Mouse (Mus musculus): Measurements from ENCODE around the gene Vrk1. TPM values are rescaled to one million over a fixed set of nuclear protein-coding genes. Genes with fewer than 3 reads are reported as not detected.

Vrk1 gene
- total and polyA plus RNA-seq, 2 experiments from 2014 or later, result 17.7 to 32.0 TPM

DNA sequence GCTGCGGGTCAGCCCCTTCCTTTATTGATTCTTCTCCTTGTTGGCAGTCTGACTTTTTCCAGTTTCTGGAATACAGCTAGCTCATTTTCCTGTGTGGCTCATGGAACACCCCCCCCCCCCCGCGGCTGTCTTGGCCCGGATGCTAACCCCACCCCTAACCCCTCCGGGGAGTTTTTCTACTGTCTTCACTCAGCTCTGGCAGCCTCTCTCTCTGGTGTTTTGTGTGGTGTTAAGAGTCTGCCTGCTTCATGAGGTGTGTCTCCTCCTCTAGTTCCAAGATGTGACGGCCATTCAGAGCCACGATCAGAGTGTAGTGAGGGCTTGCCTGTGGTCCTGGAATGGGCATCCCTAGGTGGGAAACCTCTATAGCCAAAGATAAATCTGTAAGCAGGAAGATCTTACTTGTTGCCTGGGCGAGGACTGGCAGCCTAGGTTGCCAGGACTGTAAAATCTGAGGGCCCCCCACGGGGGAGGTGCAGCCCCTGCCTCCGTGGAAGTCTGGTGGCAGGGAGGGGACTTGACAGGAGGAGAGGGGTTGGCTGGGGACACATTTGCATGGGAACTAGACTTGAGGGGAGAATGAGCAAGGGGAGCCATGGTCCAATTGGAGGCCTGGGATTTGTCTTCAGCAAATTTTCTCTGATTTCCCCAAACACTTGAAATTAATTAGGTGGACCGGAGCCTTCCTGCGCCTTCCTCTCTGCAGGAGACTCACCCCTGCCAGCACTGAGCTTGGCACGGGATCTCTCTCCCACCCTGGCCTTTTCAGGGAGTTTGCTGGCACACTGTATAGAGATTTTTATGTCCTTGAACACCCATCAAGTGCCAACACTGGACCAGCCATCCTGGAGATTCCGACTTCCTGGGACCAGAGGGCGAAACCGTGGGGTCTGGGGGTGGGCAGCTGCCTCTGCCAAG, 93.0 kb downstream of the Vrk1 start:
- Histone ChIP-seq H3K4me3 (ENCODE audit: low read length) (no peak overlapping the region), H3K4me2 (ENCODE audit: low read depth, low read length) (no peak overlapping the region), H3K9ac (replicated peaks; ENCODE audit: low read length) (no peak overlapping the region), H3K27me3 (ENCODE audit: insufficient read depth, low read length) (no peaks in the 10 kb centered on the region), H3K4me1 (ENCODE audit: insufficient read depth, low read length) (peaks cover 4% of the 10 kb centered on the region; the same call in 1 of the 2 replicates), H3K36me3 (ENCODE audit: insufficient read depth, low read length) (no peaks in the 10 kb centered on the region), H3K27ac (no peak overlapping the region), H3K9me3 (ENCODE audit: low read length) (no peaks in the 10 kb centered on the region)
- DNase-seq (ENCODE audit: low spot score) (no peak), ATAC-seq (0 out of 2 replicates have a peak, but pooled peaks have one; percentile 12)
- 28% methylated on average over 16 of the region's 16 CpGs for WGBS
- no peak for TF ChIP-seq CTCF (IDR thresholded peaks at IDR 0.05; ENCODE audit: low read depth)

DNA sequence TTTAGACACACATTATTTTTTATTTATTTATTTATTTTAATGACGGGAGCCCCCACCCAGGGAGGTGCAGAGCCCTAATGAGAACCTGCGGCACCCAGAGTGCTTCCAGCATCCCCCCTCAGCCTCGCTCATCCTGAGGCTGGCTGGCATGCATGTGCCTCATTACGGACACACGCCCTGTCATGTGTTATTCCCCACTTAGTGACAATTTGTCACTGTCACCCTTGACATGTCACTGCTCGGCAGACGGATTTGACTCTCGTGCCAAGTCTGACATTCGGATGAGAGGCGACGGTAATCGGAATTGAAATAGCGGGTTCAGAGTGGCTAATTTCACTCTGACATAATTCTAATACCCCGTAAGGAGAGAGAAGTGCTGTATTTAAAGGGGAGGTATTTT, 97.2 kb downstream of the Vrk1 start:
- no peak for ATAC-seq
- DNase-seq (ENCODE audit: low spot score), result no peak
- no peak overlapping the region for H3K4me2 ChIP-seq (ENCODE audit: low read depth, low read length)

GRCm38 (mm10) chr12:106115070-106115891, 105.3 kb downstream of the Vrk1 start:
- H3K27me3 ChIP-seq (ENCODE audit: insufficient read depth, low read length), result no peaks in the 10 kb centered on the region
- no peak for TF ChIP-seq CTCF (IDR thresholded peaks at IDR 0.05; ENCODE audit: low read depth)
- no peak overlapping the region for H3K27ac ChIP-seq
- WGBS, result 29% methylated on average over 6 of the region's 6 CpGs
- H3K4me3 ChIP-seq (ENCODE audit: low read length), result no peak overlapping the region
- ATAC-seq (0 out of 2 replicates have a peak, but pooled peaks have one; percentile 7), DNase-seq (ENCODE audit: low spot score) (no peak)
- no peaks in the 10 kb centered on the region for H3K9me3 ChIP-seq (ENCODE audit: low read length)
- H3K4me1 ChIP-seq (ENCODE audit: insufficient read depth, low read length), result peaks cover 5% of the 10 kb centered on the region; the same call in 1 of the 2 replicates
- no peak overlapping the region for H3K4me2 ChIP-seq (ENCODE audit: low read depth, low read length)
- no peaks in the 10 kb centered on the region for H3K36me3 ChIP-seq (ENCODE audit: insufficient read depth, low read length)
- no peak overlapping the region for H3K9ac ChIP-seq (replicated peaks; ENCODE audit: low read length)

More for the DNA sequence above, 97.2 kb downstream of the Vrk1 start:
- Histone ChIP-seq H3K9ac (replicated peaks; ENCODE audit: low read length) (no peak overlapping the region), H3K9me3 (ENCODE audit: low read length) (no peaks in the 10 kb centered on the region), H3K4me3 (ENCODE audit: low read length) (no peak overlapping the region), H3K4me1 (ENCODE audit: insufficient read depth, low read length) (peaks cover 4% of the 10 kb centered on the region; the same call in 1 of the 2 replicates), H3K27ac (no peak overlapping the region), H3K36me3 (ENCODE audit: insufficient read depth, low read length) (no peaks in the 10 kb centered on the region), H3K27me3 (ENCODE audit: insufficient read depth, low read length) (no peaks in the 10 kb centered on the region)
- TF ChIP-seq CTCF (IDR thresholded peaks at IDR 0.05; ENCODE audit: low read depth), result no peak
- 49% methylated on average over 14 of the region's 14 CpGs for WGBS

GRCm38 (mm10) chr12:106115892-106116206, 105.8 kb downstream of the Vrk1 start:
- ATAC-seq (peak; percentile 58; the same call in 1 of the 2 replicates), DNase-seq (ENCODE audit: low spot score) (peak; percentile 69)
- H3K9ac ChIP-seq (replicated peaks; ENCODE audit: low read length), result no peak overlapping the region
- no peak overlapping the region for H3K27ac ChIP-seq
- H3K27me3 ChIP-seq (ENCODE audit: insufficient read depth, low read length), result no peaks in the 10 kb centered on the region
- no peaks in the 10 kb centered on the region for H3K36me3 ChIP-seq (ENCODE audit: insufficient read depth, low read length)
- no peak overlapping the region for H3K4me3 ChIP-seq (ENCODE audit: low read length)
- no peaks in the 10 kb centered on the region for H3K9me3 ChIP-seq (ENCODE audit: low read length)
- TF ChIP-seq CTCF (IDR thresholded peaks at IDR 0.05; ENCODE audit: low read depth), result 0 out of 2 replicates have a peak, but pooled peaks have one; percentile 17
- peaks cover 5% of the 10 kb centered on the region; the same call in 1 of the 2 replicates for H3K4me1 ChIP-seq (ENCODE audit: insufficient read depth, low read length)
- WGBS, result 20% methylated on average over 5 of the region's 5 CpGs
- H3K4me2 ChIP-seq (ENCODE audit: low read depth, low read length), result no peak overlapping the region

DNA sequence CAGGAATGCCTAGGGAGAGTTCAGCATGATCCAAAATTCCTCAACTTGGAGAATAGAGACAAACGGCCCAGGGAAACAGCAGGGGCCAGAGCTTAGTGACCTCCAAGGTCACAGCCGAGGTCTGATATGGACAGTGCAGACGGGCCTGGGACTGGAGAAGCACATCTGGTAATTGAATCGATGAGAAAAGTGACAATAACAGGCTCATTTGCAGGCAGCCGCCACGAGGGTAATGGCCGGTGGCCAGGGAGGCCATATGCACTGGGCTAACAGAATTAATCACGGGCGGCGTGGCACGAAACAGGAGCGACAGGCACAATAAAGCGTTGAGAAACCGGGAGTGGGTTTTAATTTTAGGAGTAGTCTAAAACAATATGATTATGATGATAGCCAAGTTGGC, 113.2 kb downstream of the Vrk1 start:
- Histone ChIP-seq H3K27ac (no peak overlapping the region), H3K9me3 (ENCODE audit: low read length) (no peaks in the 10 kb centered on the region), H3K36me3 (ENCODE audit: insufficient read depth, low read length) (no peaks in the 10 kb centered on the region), H3K9ac (replicated peaks; ENCODE audit: low read length) (no peak overlapping the region), H3K4me3 (ENCODE audit: low read length) (no peak overlapping the region), H3K4me1 (ENCODE audit: insufficient read depth, low read length) (peaks cover 6% of the 10 kb centered on the region; the same call in 1 of the 2 replicates), H3K4me2 (ENCODE audit: low read depth, low read length) (0 out of 2 replicates have a peak overlapping the region, but pooled peaks have one; percentile 13), H3K27me3 (ENCODE audit: insufficient read depth, low read length) (no peaks in the 10 kb centered on the region)
- DNase-seq (ENCODE audit: low spot score), result peak; percentile 62
- 0 out of 2 replicates have a peak, but pooled peaks have one; percentile 8 for TF ChIP-seq CTCF (IDR thresholded peaks at IDR 0.05; ENCODE audit: low read depth)
- 16% methylated on average over 14 of the region's 14 CpGs for WGBS
- ATAC-seq, result peak; percentile 27; the same call in 1 of the 2 replicates

- Histone ChIP-seq H3K27ac (no peak overlapping the region), H3K4me3 (ENCODE audit: low read length) (no peak overlapping the region), H3K4me2 (ENCODE audit: low read depth, low read length) (no peak overlapping the region), H3K9ac (replicated peaks; ENCODE audit: low read length) (no peak overlapping the region), H3K4me1 (ENCODE audit: insufficient read depth, low read length) (peaks cover 6% of the 10 kb centered on the region; the same call in 1 of the 2 replicates), H3K36me3 (ENCODE audit: insufficient read depth, low read length) (no peaks in the 10 kb centered on the region), H3K9me3 (ENCODE audit: low read length) (no peaks in the 10 kb centered on the region), H3K27me3 (ENCODE audit: insufficient read depth, low read length) (no peaks in the 10 kb centered on the region)
- TF ChIP-seq CTCF (IDR thresholded peaks at IDR 0.05; ENCODE audit: low read depth), result no peak
- DNase-seq (ENCODE audit: low spot score) (no peak), ATAC-seq (no peak)
- WGBS, result 94% methylated on average over 3 of the region's 3 CpGs
Observed at GRCm38 (mm10) chr12:106124581-106124980, 114.6 kb downstream of the Vrk1 start.

Other genes with a start within 250 kb of the Vrk1 start
- gene Papola, start 225.5 kb upstream of the Vrk1 start, total RNA-seq (2014; rRNA removed), result 73.2 and 84.1 TPM in 2 replicates
- gene Papola, start 225.5 kb upstream of the Vrk1 start, polyA plus RNA-seq (2015; fragmentation: Nextera tagmentation; extraction: Ambion mirVana), result 119 and 120 TPM in 2 replicates

Data from hindbrain, postnatal 0 days (tissue).